ENCODE assay signal across 25 mouse cellular contexts in genomic region chr10:116113867-116114474, GRCm38 (mm10). TPM values are rescaled to one million over a fixed set of nuclear protein-coding genes. Genes with fewer than 3 reads are reported as not detected.
DNase-seq lines count a peak whose midpoint lies in the region; ATAC-seq and TF ChIP-seq lines count a peak whose summit lies in the region.
"Had no signal": no experiment of that assay in that cellular context is flagged by ENCODE, and none has a peak within 500 bp of the region (broad histone marks: within the 10 kb centered on the region; RNA-seq: fewer than 3 reads in every experiment).

4933416C03Rik (minus strand) TSS chr10:116113917.

- no peak for ATAC-seq in kidney, embryonic 15.5 days (replicated peaks; ENCODE audit: low FRiP score)
- ATAC-seq: CD4-positive, CD25-positive, alpha-beta regulatory T cell, adult 4 months; forebrain, embryonic 16.5 days; intestine, embryonic 15.5 days had no signal

- TF ChIP-seq POLR2A in testis, adult 2 months (IDR thresholded peaks at IDR 0.05; ENCODE audit: control insufficient read depth, low read depth, low read length), result peak; percentile 90
- no peak for TF ChIP-seq POLR2A in cerebellum, adult 2 months (IDR thresholded peaks at IDR 0.05; ENCODE audit: borderline replicate concordance, insufficient read depth, low read length)

- H3K4me1 ChIP-seq in testis, adult 2 months (ENCODE audit: control insufficient read depth, insufficient read depth, low read length), result 0 out of 2 replicates have a peak, but pooled peaks cover 5% of the 10 kb centered on the region
- H3K4me1 ChIP-seq in cerebellum, adult 2 months (ENCODE audit: control insufficient read depth, insufficient read depth, low read length), result no peaks in the 10 kb centered on the region
- no peaks in the 10 kb centered on the region for H3K4me1 ChIP-seq in kidney, embryonic 15.5 days
- H3K4me1 ChIP-seq: embryonic facial prominence, embryonic 13.5 days; forebrain, embryonic 12.5 days; heart, embryonic 12.5 days; hindbrain, embryonic 10.5 days; intestine, embryonic 15.5 days had no signal

- peak within 1 kb of the TSS; percentile 98 for H3K27ac ChIP-seq in testis, adult 2 months (ENCODE audit: control insufficient read depth, insufficient read depth, low read depth, low read length)
- H3K27ac ChIP-seq in cerebellum, adult 2 months (ENCODE audit: insufficient read depth, low read length), result no peak within 1 kb of the TSS
- H3K27ac ChIP-seq in kidney, embryonic 15.5 days, result no peak within 1 kb of the TSS
- H3K27ac ChIP-seq: embryonic facial prominence, embryonic 13.5 days; forebrain, embryonic 12.5 days; hindbrain, embryonic 10.5 days; hindbrain, embryonic 14.5 days; intestine, embryonic 15.5 days had no signal

- H3K4me3 ChIP-seq in testis, adult 2 months (ENCODE audit: control insufficient read depth, low read depth, low read length), result peak within 1 kb of the TSS; percentile 95
- no peak within 1 kb of the TSS for H3K4me3 ChIP-seq in cerebellum, adult 2 months (replicated peaks; ENCODE audit: insufficient read depth, low read depth, low read length)
- H3K4me3 ChIP-seq in kidney, embryonic 15.5 days (replicated peaks), result no peak within 1 kb of the TSS
- H3K4me3 ChIP-seq: embryonic facial prominence, embryonic 13.5 days; forebrain, embryonic 12.5 days; heart, embryonic 12.5 days; hindbrain, embryonic 10.5 days; intestine, embryonic 15.5 days had no signal

- WGBS in cerebellum, adult 2 months, result 95% methylated on average over 39 of the region's 39 CpGs
- WGBS in kidney, embryonic 15.5 days, result 95% methylated on average over 39 of the region's 39 CpGs

- no peak within 1 kb of the TSS for H3K9ac ChIP-seq in kidney, embryonic 15.5 days
- H3K9ac ChIP-seq: embryonic facial prominence, embryonic 13.5 days; forebrain, embryonic 12.5 days; heart, embryonic 12.5 days; hindbrain, embryonic 14.5 days; intestine, embryonic 15.5 days had no signal

- H3K27me3 ChIP-seq in testis, adult 2 months (ENCODE audit: control insufficient read depth, insufficient read depth, low read length), result no peaks in the 10 kb centered on the region
- H3K27me3 ChIP-seq in cerebellum, adult 2 months (ENCODE audit: control insufficient read depth, insufficient read depth, low read length), result no peaks in the 10 kb centered on the region
- no peaks in the 10 kb centered on the region for H3K27me3 ChIP-seq in kidney, embryonic 15.5 days
- H3K27me3 ChIP-seq: embryonic facial prominence, embryonic 13.5 days; forebrain, embryonic 12.5 days; heart, embryonic 12.5 days; intestine, embryonic 15.5 days had no signal

- TF ChIP-seq CTCF in testis, adult 2 months (IDR thresholded peaks at IDR 0.05; ENCODE audit: control insufficient read depth, insufficient read depth, insufficient replicate concordance, low read depth, low read length), result no peak
- no peak for TF ChIP-seq CTCF in cerebellum, adult 2 months (IDR thresholded peaks at IDR 0.05; ENCODE audit: borderline replicate concordance, insufficient read depth, low read depth, low read length)

- no peak within 1 kb of the TSS for H3K4me2 ChIP-seq in kidney, embryonic 15.5 days
- H3K4me2 ChIP-seq: embryonic facial prominence, embryonic 13.5 days; forebrain, embryonic 12.5 days; heart, embryonic 12.5 days; hindbrain, embryonic 14.5 days; intestine, embryonic 15.5 days had no signal

- no peaks in the 10 kb centered on the region for H3K9me3 ChIP-seq in kidney, embryonic 15.5 days (replicated peaks)
- H3K9me3 ChIP-seq: embryonic facial prominence, embryonic 13.5 days; intestine, embryonic 15.5 days had no signal

- peaks cover 2% of the 10 kb centered on the region for H3K36me3 ChIP-seq in testis, adult 2 months (ENCODE audit: control insufficient read depth, insufficient read depth, low read length)
- no peaks in the 10 kb centered on the region for H3K36me3 ChIP-seq in kidney, embryonic 15.5 days
- H3K36me3 ChIP-seq: embryonic facial prominence, embryonic 13.5 days; forebrain, embryonic 12.5 days; heart, embryonic 12.5 days; hindbrain, embryonic 10.5 days; intestine, embryonic 15.5 days had no signal

- no peak for DNase-seq in testis, postnatal 10 days (ENCODE audit: low spot score)
- DNase-seq in ES-CJ7 (ENCODE audit: low read depth, low spot score) (peak; percentile 6), ZHBTc4 (ENCODE audit: low read depth, low spot score) (peak; percentile 42)
- no peak for DNase-seq in right cerebral cortex, postnatal 10 days (ENCODE audit: low spot score in 2 of 2)
- no peak for DNase-seq in cerebellum, adult 2 months
- DNase-seq: adrenal gland, postnatal 10 days; B cell, adult 2 months; cerebellum, adult 11 months; cerebellum, adult 9-10 months; cerebellum, postnatal 25 days; gastrocnemius, postnatal 25 days had no signal

RNA-seq across cellular contexts. Expression of gene 4933416C03Rik, which starts in this region (rescaled TPM):
- 45.7 and 46.6 TPM in 2 replicates for polyA plus RNA-seq in testis, adult 2 months (2012; rRNA removed)
- not detected in 2 replicates for polyA plus RNA-seq in cerebellum, adult 2 months (2012; rRNA removed)
- not detected in 2 replicates for polyA plus RNA-seq in kidney, embryonic 15.5 days (2015; fragmentation: Nextera tagmentation; extraction: Ambion mirVana)
- polyA plus RNA-seq: brain, embryonic 14.5 days; cortical plate, adult 2 months; embryonic facial prominence, embryonic 13.5 days; forebrain, embryonic 12.5 days; frontal cortex, adult 2 months; heart, embryonic 12.5 days; heart, embryonic 16.5 days; hindbrain, embryonic 10.5 days; intestine, embryonic 15.5 days had no signal

Comparison
In these comparisons a context has a peak if more than half of its experiments do, and no peak if none do; other contexts are left out.
1. RNA of gene 4933416C03Rik (polyA plus RNA-seq): 45.7 to 46.6 TPM in testis, adult 2 months; not detected in cerebellum, adult 2 months and not detected in kidney, embryonic 15.5 days; every median in the first group is over 10 times any median in the second.
2. DNase-seq: peak in ES-CJ7 (single experiment) and ZHBTc4 (single experiment); none in testis, postnatal 10 days (single experiment), right cerebral cortex, postnatal 10 days (0 of 2) and cerebellum, adult 2 months (0 of 2).